33 mouse cellular contexts compared by ENCODE assay signal in the genomic region with DNA sequence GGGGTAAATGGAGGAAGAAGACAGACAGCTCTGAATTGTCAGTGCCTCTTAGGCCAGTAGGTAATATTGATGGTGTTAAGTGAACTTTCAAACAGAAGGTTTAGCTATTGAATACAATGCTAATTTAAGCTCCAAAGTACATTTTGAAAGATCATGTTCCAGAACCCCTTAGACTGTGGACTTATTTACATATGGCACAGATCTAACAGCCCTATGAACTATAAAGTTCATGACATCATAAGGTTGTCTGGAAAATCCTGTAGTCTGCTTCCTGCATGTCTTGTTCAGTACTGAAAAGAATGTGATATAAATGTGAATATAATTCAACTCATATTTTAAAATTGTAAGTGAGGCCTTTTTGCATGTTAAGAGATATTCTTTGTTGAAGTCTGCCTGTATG. TPM values are rescaled to one million over a fixed set of nuclear protein-coding genes. Genes with fewer than 3 reads are reported as not detected.
"Had no signal": no experiment of that assay in that cellular context is flagged by ENCODE, and none has a peak within 500 bp of the region (broad histone marks: within the 10 kb centered on the region; RNA-seq: fewer than 3 reads in every experiment).

No protein-coding gene starts in this region.

- ATAC-seq: hindbrain, postnatal 0 days had no signal

- H3K4me3 ChIP-seq: gastrocnemius, adult 2 months; heart, embryonic 13.5 days; heart, embryonic 15.5 days; hindbrain, embryonic 13.5 days; hindbrain, embryonic 15.5 days; limb, embryonic 10.5 days; limb, embryonic 12.5 days had no signal

- H3K4me2 ChIP-seq: heart, embryonic 11.5 days; heart, embryonic 13.5 days; heart, embryonic 15.5 days; hindbrain, embryonic 13.5 days; hindbrain, embryonic 15.5 days; limb, embryonic 12.5 days had no signal

- H3K36me3 ChIP-seq: heart, embryonic 13.5 days; heart, embryonic 15.5 days; hindbrain, embryonic 13.5 days; hindbrain, embryonic 15.5 days; limb, embryonic 10.5 days; limb, embryonic 12.5 days had no signal

- DNase-seq: gastrocnemius, adult 2 months; gastrocnemius, postnatal 10 days; gastrocnemius, postnatal 25 days; heart, adult 18-20 months; heart, postnatal 14 days; heart, postnatal 36 days; kidney, adult 18-20 months; kidney, adult 8-10 months; kidney, postnatal 10 days; kidney, postnatal 25 days; kidney, postnatal 4 days; layer of hippocampus, adult 9-11 months; layer of hippocampus, postnatal 36 days; liver had no signal

- H3K9ac ChIP-seq: heart, embryonic 13.5 days; heart, embryonic 15.5 days; hindbrain, embryonic 13.5 days; hindbrain, embryonic 15.5 days; limb, embryonic 12.5 days; liver, embryonic 14.5 days had no signal

- H3K9me3 ChIP-seq: heart, embryonic 15.5 days; hindbrain, embryonic 13.5 days; hindbrain, embryonic 15.5 days; limb, embryonic 10.5 days; limb, embryonic 12.5 days had no signal

- H3K4me1 ChIP-seq: heart, embryonic 13.5 days; heart, embryonic 15.5 days; hindbrain, embryonic 13.5 days; hindbrain, embryonic 15.5 days; limb, embryonic 10.5 days; limb, embryonic 12.5 days had no signal

- H3K27me3 ChIP-seq: heart, embryonic 13.5 days; heart, embryonic 15.5 days; hindbrain, embryonic 13.5 days; hindbrain, embryonic 15.5 days; limb, embryonic 12.5 days had no signal

- H3K27ac ChIP-seq: gastrocnemius, adult 2 months; heart, embryonic 13.5 days; heart, embryonic 15.5 days; hindbrain, embryonic 13.5 days; hindbrain, embryonic 15.5 days; hindbrain, postnatal 0 days; limb, embryonic 10.5 days; limb, embryonic 12.5 days; liver, embryonic 14.5 days had no signal

RNA-seq across cellular contexts. Expression of gene Gm28551, which starts 6.5 kb away (rescaled TPM):
- total RNA-seq: gastrocnemius, postnatal 25 days; gastrocnemius, postnatal 4 days; granulocyte monocyte progenitor cell, adult 5-6 weeks; heart, adult 18-20 months; heart, postnatal 36 days; hematopoietic stem cell, adult 5-6 weeks; left cerebral cortex, adult 18-20 months had no signal

RNA-seq across cellular contexts. Expression of gene Asdurf, which starts 6.6 kb away (rescaled TPM):
- total RNA-seq: heart, adult 18-20 months; hindbrain, postnatal 0 days; layer of hippocampus, adult 18-20 months; layer of hippocampus, postnatal 36 days; left cerebral cortex, adult 18-20 months; left cerebral cortex, postnatal 25 days had no signal
- polyA plus RNA-seq: frontal cortex, adult 2 months; heart, embryonic 11.5 days; heart, embryonic 13.5 days; hindbrain, embryonic 11.5 days; kidney, embryonic 14.5 days; limb, embryonic 10.5 days; liver, embryonic 16.5 days had no signal
